Mouse (Mus musculus): ENCODE measurements around the gene Tmem35b.
A peak's percentile ranks its signal among the peaks of the same experiment; 100 is the strongest.

Tmem35b gene

GRCm38 (mm10) chr4:127168914-127169345 lies 45.4 kb downstream of the Tmem35b start, which contains the start of gene Dlgap3:
Gene Dlgap3 (plus strand): TSS chr4:127169204.
- DNase-seq = peak in 1 of 2 experiments; percentile 85

- DNase-seq = peak; percentile 68 to 78
Measured at GRCm38 (mm10) chr4:127169346-127170221, 46.1 kb downstream of the Tmem35b start.

DNA sequence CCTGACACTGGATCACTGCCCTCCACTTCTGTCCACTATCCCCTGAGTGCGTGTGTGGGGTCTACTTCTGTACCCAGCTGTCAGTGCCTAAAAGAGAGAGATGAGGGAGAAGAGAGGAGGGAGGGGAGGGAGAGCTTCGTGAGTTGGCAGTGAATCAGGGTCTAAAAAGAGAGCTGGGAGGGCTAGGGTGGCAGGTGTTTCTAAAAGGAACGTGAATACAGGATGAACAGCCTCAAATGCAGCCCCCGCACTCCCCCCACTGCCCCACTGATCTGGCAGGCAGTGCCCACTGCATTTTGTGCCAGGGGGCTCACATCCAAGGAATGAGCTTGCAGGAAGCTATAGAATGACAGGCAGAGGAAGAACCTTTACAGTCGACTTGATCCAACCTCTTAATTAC lies 47.4 kb downstream of the Tmem35b start:
- DNase-seq = peak; percentile 87 to 94

DNA sequence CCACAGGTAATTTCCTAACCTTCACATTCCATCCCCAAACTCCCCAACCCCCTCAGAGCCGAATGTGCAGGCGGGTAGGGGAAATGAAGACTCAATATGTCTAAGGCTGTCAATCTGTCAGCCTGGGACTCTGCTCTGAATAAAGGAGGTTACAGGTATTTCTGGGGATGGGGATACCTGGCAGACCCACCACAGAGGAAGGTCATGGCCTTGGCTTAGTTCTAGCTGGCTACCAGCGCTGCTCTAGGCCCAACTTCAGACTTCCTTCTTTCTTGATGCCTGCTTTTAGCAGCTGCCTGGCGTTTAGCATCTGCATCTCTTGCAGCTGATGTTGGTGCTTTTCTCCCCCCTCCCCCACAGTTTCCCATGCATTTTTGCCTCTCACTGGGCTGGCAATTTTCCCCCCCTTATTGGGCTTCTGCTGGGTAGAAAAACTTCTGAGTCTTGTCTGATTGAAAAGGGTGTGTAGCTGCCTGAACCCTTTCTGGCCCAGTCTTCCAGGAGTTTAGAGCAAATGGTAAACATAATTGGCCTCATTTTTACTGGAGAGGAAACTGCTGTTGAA lies 47.9 kb downstream of the Tmem35b start:
- peak; percentile 38 to 54 for DNase-seq

GRCm38 (mm10) chr4:127172119-127172518 lies 48.6 kb downstream of the Tmem35b start:
- DNase-seq = peak; percentile 38 to 46

DNA sequence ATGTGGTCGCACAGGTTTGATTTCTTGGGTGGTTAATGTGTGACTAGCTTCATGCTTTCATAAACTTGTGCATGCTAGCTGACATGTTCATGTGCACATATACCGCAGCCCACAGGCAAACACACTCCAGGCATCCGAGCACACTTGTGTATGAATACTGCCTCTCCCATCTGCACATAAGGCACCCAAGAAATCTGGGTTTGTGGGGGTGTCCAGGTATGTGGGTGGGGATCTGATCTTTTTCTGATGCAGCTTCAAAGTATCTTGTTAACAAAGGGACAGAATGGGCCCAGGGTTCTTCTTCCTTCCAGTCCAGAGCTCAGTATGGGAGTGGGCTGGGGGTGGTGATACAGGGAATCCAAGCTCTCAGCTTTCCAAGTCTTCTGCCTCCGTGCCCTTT lies 49.1 kb downstream of the Tmem35b start:
- peak in 1 of 2 experiments; percentile 21 for DNase-seq

DNA sequence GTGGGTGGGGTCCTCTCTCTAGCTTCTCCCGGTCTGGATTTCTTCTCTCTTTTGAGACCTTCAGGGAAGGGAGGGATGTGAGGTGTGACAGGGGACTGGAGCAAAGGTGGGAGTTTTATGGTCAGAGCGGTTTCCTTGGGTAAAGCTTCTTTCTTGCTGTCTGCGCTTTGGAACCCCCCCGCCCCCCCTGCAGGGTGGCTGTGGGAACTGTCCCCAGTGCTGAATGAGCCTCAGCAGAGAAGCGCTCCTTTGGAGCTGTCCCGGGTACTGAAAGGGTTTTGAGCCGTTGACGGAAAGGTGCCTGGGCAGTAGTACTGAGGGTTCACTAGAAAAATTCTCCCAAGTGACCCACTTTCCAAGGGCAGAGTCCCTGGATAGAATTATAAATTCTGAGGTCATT lies 50.0 kb downstream of the Tmem35b start:
- peak; percentile 49 to 63 for DNase-seq

DNA sequence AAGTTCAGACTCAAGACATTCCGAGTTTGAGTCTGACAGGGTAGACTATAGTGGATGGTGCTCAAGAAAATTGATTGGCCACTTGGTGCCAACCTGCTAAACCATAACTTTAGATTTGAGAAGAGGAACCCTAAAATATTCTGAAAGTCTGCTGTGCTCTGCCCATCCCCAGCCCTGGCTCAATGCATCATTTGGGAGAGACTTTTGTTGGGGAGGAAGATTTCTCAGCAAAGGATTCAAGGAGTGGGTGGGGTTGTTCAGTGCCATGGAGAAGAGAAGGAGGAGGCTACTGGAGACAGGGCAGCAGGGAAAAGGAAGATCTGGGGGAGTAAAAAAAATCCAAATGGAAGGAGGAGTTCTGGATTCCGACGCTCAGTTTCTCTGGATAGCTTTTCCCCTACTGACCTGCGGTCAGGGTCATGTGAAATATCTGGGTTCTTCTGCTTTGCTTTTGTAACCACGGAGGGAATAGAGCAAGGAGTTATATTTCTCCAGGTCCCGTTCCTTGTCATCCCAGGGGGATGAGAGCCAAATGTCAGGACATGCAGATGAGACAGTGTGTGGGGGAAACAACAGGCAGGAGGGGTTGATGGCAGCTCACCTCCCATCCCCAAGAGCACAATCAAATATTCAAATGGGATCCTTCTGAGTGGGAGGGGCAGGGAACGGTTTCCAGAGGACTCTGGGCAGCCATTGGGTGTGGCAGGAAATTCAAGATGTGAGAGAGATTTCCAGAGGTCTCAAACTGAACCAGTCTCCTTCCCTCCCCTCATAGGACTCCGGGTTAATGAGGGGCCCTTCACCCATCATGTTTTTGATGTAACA lies 50.8 kb downstream of the Tmem35b start:
- DNase-seq = no peak

- DNase-seq = no peak
Measured at GRCm38 (mm10) chr4:127174900-127175278, 51.4 kb downstream of the Tmem35b start.

GRCm38 (mm10) chr4:127177961-127178360 lies 54.5 kb downstream of the Tmem35b start:
- DNase-seq = peak in 1 of 2 experiments; percentile 9

DNA sequence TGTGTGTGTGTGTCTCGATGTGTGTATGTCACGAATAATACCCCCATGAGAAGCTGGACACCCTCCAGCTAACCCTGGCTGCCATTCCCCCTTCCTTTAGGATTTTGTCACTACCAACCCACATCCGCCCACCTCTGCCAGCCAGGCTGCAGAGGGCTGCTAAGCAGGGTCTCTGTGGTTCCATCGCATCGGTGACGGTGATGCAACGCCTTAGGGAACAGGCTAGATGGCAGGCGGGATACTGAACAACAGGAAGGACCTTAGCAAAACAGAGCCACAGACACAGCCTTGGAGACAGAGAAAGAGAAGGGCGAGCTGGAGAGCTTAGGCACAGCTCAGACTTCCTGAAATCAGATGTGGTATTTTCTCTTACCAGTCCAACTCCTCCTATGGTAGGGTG lies 55.2 kb downstream of the Tmem35b start:
- peak; percentile 38 to 39 for DNase-seq
